Mouse (Mus musculus): Measurements from ENCODE around the gene Dtnbp1. TPM values are rescaled to one million over a fixed set of nuclear protein-coding genes. Genes with fewer than 3 reads are reported as not detected.

The Dtnbp1 gene
- polyA plus RNA-seq, 1 experiment from 2014 or later: 148 TPM

GRCm38 (mm10) chr13:44943618-44944017, 58.3 kb downstream of the Dtnbp1 start:
- no peak overlapping the region for H3K4me3 ChIP-seq (ENCODE audit: low read depth, low read length)
- H3K27me3 ChIP-seq (ENCODE audit: control insufficient read depth, insufficient read depth, low read length): no peaks in the 10 kb centered on the region
- H3K4me1 ChIP-seq (ENCODE audit: control insufficient read depth, insufficient read depth, low read length): peaks cover 31% of the 10 kb centered on the region; the same call in 1 of the 2 replicates
- no peaks in the 10 kb centered on the region for H3K9me3 ChIP-seq (ENCODE audit: control insufficient read depth, low read length)
- H3K36me3 ChIP-seq (ENCODE audit: control insufficient read depth, insufficient read depth, low read length): no peaks in the 10 kb centered on the region
- H3K9ac ChIP-seq (replicated peaks; ENCODE audit: low read depth, low read length): no peak overlapping the region
- no peak overlapping the region for H3K4me2 ChIP-seq (ENCODE audit: low read depth, low read length)
- ATAC-seq (ENCODE audit: low read depth): no peak
- no peak overlapping the region for H3K27ac ChIP-seq (ENCODE audit: low read depth, low read length)
- WGBS: 62% methylated on average over 2 of the region's 2 CpGs

- no peak overlapping the region for H3K27ac ChIP-seq (ENCODE audit: low read depth, low read length)
- H3K4me2 ChIP-seq (ENCODE audit: low read depth, low read length): no peak overlapping the region
- 0 out of 2 replicates have a peak, but pooled peaks cover 11% of the 10 kb centered on the region for H3K4me1 ChIP-seq (ENCODE audit: control insufficient read depth, insufficient read depth, low read length)
- H3K36me3 ChIP-seq (ENCODE audit: control insufficient read depth, insufficient read depth, low read length): no peaks in the 10 kb centered on the region
- WGBS: 85% methylated on average over 8 of the region's 8 CpGs
- no peak for ATAC-seq (ENCODE audit: low read depth)
- no peak overlapping the region for H3K9ac ChIP-seq (replicated peaks; ENCODE audit: low read depth, low read length)
- H3K27me3 ChIP-seq (ENCODE audit: control insufficient read depth, insufficient read depth, low read length): no peaks in the 10 kb centered on the region
- H3K9me3 ChIP-seq (ENCODE audit: control insufficient read depth, low read length): no peaks in the 10 kb centered on the region
- H3K4me3 ChIP-seq (ENCODE audit: low read depth, low read length): no peak overlapping the region
Observed at GRCm38 (mm10) chr13:44939326-44940035, 62.5 kb downstream of the Dtnbp1 start.

GRCm38 (mm10) chr13:44937681-44938080, 64.3 kb downstream of the Dtnbp1 start:
- Histone ChIP-seq H3K27me3 (ENCODE audit: control insufficient read depth, insufficient read depth, low read length) (no peaks in the 10 kb centered on the region), H3K9me3 (ENCODE audit: control insufficient read depth, low read length) (no peaks in the 10 kb centered on the region), H3K4me2 (ENCODE audit: low read depth, low read length) (no peak overlapping the region), H3K36me3 (ENCODE audit: control insufficient read depth, insufficient read depth, low read length) (no peaks in the 10 kb centered on the region), H3K9ac (replicated peaks; ENCODE audit: low read depth, low read length) (no peak overlapping the region), H3K4me1 (ENCODE audit: control insufficient read depth, insufficient read depth, low read length) (peaks cover 16% of the 10 kb centered on the region; the same call in 1 of the 2 replicates), H3K4me3 (ENCODE audit: low read depth, low read length) (no peak overlapping the region), H3K27ac (ENCODE audit: low read depth, low read length) (no peak overlapping the region)
- ATAC-seq (ENCODE audit: low read depth): no peak
- 89% methylated on average over 3 of the region's 3 CpGs for WGBS

GRCm38 (mm10) chr13:44933575-44933974, 68.4 kb downstream of the Dtnbp1 start:
- H3K4me2 ChIP-seq (ENCODE audit: low read depth, low read length): no peak overlapping the region
- no peak overlapping the region for H3K4me3 ChIP-seq (ENCODE audit: low read depth, low read length)
- H3K27ac ChIP-seq (ENCODE audit: low read depth, low read length): no peak overlapping the region
- ATAC-seq (ENCODE audit: low read depth): no peak
- H3K36me3 ChIP-seq (ENCODE audit: control insufficient read depth, insufficient read depth, low read length): no peaks in the 10 kb centered on the region; the same call in 1 of the 2 replicates
- whole genome bisulfite sequencing: 37% methylated on average over 7 of the region's 7 CpGs
- H3K9me3 ChIP-seq (ENCODE audit: control insufficient read depth, low read length): no peaks in the 10 kb centered on the region
- H3K27me3 ChIP-seq (ENCODE audit: control insufficient read depth, insufficient read depth, low read length): no peaks in the 10 kb centered on the region
- no peak overlapping the region for H3K9ac ChIP-seq (replicated peaks; ENCODE audit: low read depth, low read length)
- H3K4me1 ChIP-seq (ENCODE audit: control insufficient read depth, insufficient read depth, low read length): peaks cover 12% of the 10 kb centered on the region; the same call in 1 of the 2 replicates

- H3K27ac ChIP-seq (ENCODE audit: low read depth, low read length): no peak overlapping the region; the same call in 1 of the 2 replicates
- peak; percentile 57; the same call in 1 of the 2 replicates for ATAC-seq (ENCODE audit: low read depth)
- H3K4me1 ChIP-seq (ENCODE audit: control insufficient read depth, insufficient read depth, low read length): peaks cover 12% of the 10 kb centered on the region; the same call in 1 of the 2 replicates
- H3K27me3 ChIP-seq (ENCODE audit: control insufficient read depth, insufficient read depth, low read length): no peaks in the 10 kb centered on the region
- WGBS: 58% methylated on average over 18 of the region's 18 CpGs
- no peaks in the 10 kb centered on the region; the same call in 1 of the 2 replicates for H3K36me3 ChIP-seq (ENCODE audit: control insufficient read depth, insufficient read depth, low read length)
- no peak overlapping the region for H3K4me3 ChIP-seq (ENCODE audit: low read depth, low read length)
- H3K9ac ChIP-seq (replicated peaks; ENCODE audit: low read depth, low read length): no peak overlapping the region
- no peaks in the 10 kb centered on the region for H3K9me3 ChIP-seq (ENCODE audit: control insufficient read depth, low read length)
- peak overlapping the region; percentile 2; the same call in 1 of the 2 replicates for H3K4me2 ChIP-seq (ENCODE audit: low read depth, low read length)
Observed at GRCm38 (mm10) chr13:44932307-44933264, 69.4 kb downstream of the Dtnbp1 start.

- no peak overlapping the region for H3K9ac ChIP-seq (replicated peaks; ENCODE audit: low read depth, low read length)
- WGBS: 84% methylated on average over 2 of the region's 2 CpGs
- no peaks in the 10 kb centered on the region for H3K4me1 ChIP-seq (ENCODE audit: control insufficient read depth, insufficient read depth, low read length)
- peaks cover 42% of the 10 kb centered on the region for H3K36me3 ChIP-seq (ENCODE audit: control insufficient read depth, insufficient read depth, low read length)
- no peaks in the 10 kb centered on the region for H3K27me3 ChIP-seq (ENCODE audit: control insufficient read depth, insufficient read depth, low read length)
- no peak overlapping the region for H3K4me2 ChIP-seq (ENCODE audit: low read depth, low read length)
- H3K4me3 ChIP-seq (ENCODE audit: low read depth, low read length): no peak overlapping the region
- ATAC-seq (ENCODE audit: low read depth): no peak
- no peaks in the 10 kb centered on the region for H3K9me3 ChIP-seq (ENCODE audit: control insufficient read depth, low read length)
- no peak overlapping the region for H3K27ac ChIP-seq (ENCODE audit: low read depth, low read length)
Observed at GRCm38 (mm10) chr13:44926311-44926710, 75.6 kb downstream of the Dtnbp1 start.

GRCm38 (mm10) chr13:44925173-44925572, 76.8 kb downstream of the Dtnbp1 start:
- no peak overlapping the region for H3K9ac ChIP-seq (replicated peaks; ENCODE audit: low read depth, low read length)
- H3K27ac ChIP-seq (ENCODE audit: low read depth, low read length): no peak overlapping the region
- no peaks in the 10 kb centered on the region for H3K27me3 ChIP-seq (ENCODE audit: control insufficient read depth, insufficient read depth, low read length)
- peaks cover 42% of the 10 kb centered on the region for H3K36me3 ChIP-seq (ENCODE audit: control insufficient read depth, insufficient read depth, low read length)
- no peaks in the 10 kb centered on the region for H3K9me3 ChIP-seq (ENCODE audit: control insufficient read depth, low read length)
- H3K4me3 ChIP-seq (ENCODE audit: low read depth, low read length): no peak overlapping the region
- H3K4me2 ChIP-seq (ENCODE audit: low read depth, low read length): no peak overlapping the region
- H3K4me1 ChIP-seq (ENCODE audit: control insufficient read depth, insufficient read depth, low read length): no peaks in the 10 kb centered on the region
- 87% methylated on average over 2 of the region's 2 CpGs for WGBS
- no peak for ATAC-seq (ENCODE audit: low read depth)

- Histone ChIP-seq H3K9me3 (ENCODE audit: control insufficient read depth, low read length) (no peaks in the 10 kb centered on the region), H3K36me3 (ENCODE audit: control insufficient read depth, insufficient read depth, low read length) (peaks cover 49% of the 10 kb centered on the region)
Observed at GRCm38 (mm10) chr13:44924042-44924441, 77.9 kb downstream of the Dtnbp1 start.

More at GRCm38 (mm10) chr13:44924042-44924441, 77.9 kb downstream of the Dtnbp1 start:
- H3K4me2 ChIP-seq (ENCODE audit: low read depth, low read length): no peak overlapping the region
- ATAC-seq (ENCODE audit: low read depth): no peak
- H3K9ac ChIP-seq (replicated peaks; ENCODE audit: low read depth, low read length): no peak overlapping the region
- no peaks in the 10 kb centered on the region for H3K27me3 ChIP-seq (ENCODE audit: control insufficient read depth, insufficient read depth, low read length)
- no peak overlapping the region for H3K27ac ChIP-seq (ENCODE audit: low read depth, low read length)
- no peak overlapping the region for H3K4me3 ChIP-seq (ENCODE audit: low read depth, low read length)
- 89% methylated on average over 3 of the region's 3 CpGs for WGBS
- no peaks in the 10 kb centered on the region for H3K4me1 ChIP-seq (ENCODE audit: control insufficient read depth, insufficient read depth, low read length)
